ENCODE assay signal across 9 mouse cellular contexts in the genomic region with DNA sequence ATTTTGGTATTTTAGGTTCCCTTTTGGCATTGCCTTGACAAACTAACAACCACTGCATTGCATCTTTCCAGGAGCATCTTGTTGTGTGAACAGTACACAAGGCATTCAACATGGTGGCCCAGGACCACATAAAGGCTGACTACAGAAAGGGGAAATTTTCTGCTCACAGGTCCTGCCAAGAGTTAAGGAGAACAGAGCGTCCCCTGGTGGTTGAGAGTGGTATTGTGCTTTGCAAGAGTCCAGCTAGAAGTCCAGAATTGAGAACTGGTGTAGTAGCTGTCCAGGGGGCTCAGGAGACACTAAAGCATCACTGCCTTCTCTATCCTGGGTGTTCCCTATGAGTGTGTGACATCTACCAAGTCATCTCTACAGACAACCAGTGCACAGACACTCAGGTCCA. TPM values are rescaled to one million over a fixed set of nuclear protein-coding genes. Genes with fewer than 3 reads are reported as not detected.
DNase-seq lines count a peak whose midpoint lies in the region; ATAC-seq and TF ChIP-seq lines count a peak whose summit lies in the region.
"Had no signal": no experiment of that assay in that cellular context is flagged by ENCODE, and none has a peak within 500 bp of the region (broad histone marks: within the 10 kb centered on the region; RNA-seq: fewer than 3 reads in every experiment).

No protein-coding gene starts in this region.

- TF ChIP-seq EP300 in liver, embryonic 14.5 days (IDR thresholded peaks at IDR 0.05; ENCODE audit: low read depth): no peak
- TF ChIP-seq EP300 in stomach, postnatal 0 days (optimal IDR thresholded peaks at IDR 0.05): no peak

- no peak for TF ChIP-seq CTCF in thymus, adult 2 months (IDR thresholded peaks at IDR 0.05; ENCODE audit: borderline replicate concordance, control insufficient read depth, extremely low read depth, insufficient read depth, low read length, poor library complexity)
- peak; percentile 91 for TF ChIP-seq CTCF in liver, embryonic 14.5 days (IDR thresholded peaks at IDR 0.05; ENCODE audit: low read depth)
- TF ChIP-seq CTCF in stomach, postnatal 0 days (IDR thresholded peaks at IDR 0.05; ENCODE audit: low read depth): peak; percentile 87

- H3K9me3 ChIP-seq in heart, embryonic 11.5 days (replicated peaks; ENCODE audit: control insufficient read depth, low read length): no peaks in the 10 kb centered on the region
- no peaks in the 10 kb centered on the region for H3K9me3 ChIP-seq in liver, embryonic 14.5 days (ENCODE audit: control insufficient read depth, low read length)
- no peaks in the 10 kb centered on the region for H3K9me3 ChIP-seq in stomach, postnatal 0 days (ENCODE audit: control insufficient read depth, low read length)
- H3K9me3 ChIP-seq: limb, embryonic 12.5 days had no signal

- no peaks in the 10 kb centered on the region for H3K36me3 ChIP-seq in heart, embryonic 11.5 days (ENCODE audit: control insufficient read depth, insufficient read depth, low read length)
- H3K36me3 ChIP-seq in thymus, adult 2 months (ENCODE audit: control insufficient read depth, insufficient read depth, low read length): no peaks in the 10 kb centered on the region
- H3K36me3 ChIP-seq in liver, embryonic 14.5 days (replicated peaks; ENCODE audit: control insufficient read depth, insufficient read depth, low read depth): no peaks in the 10 kb centered on the region
- H3K36me3 ChIP-seq in stomach, postnatal 0 days (ENCODE audit: control insufficient read depth, insufficient read depth, low read length): no peaks in the 10 kb centered on the region
- H3K36me3 ChIP-seq: limb, embryonic 12.5 days had no signal

- DNase-seq in heart, adult 18-20 months: peak; percentile 5 to 39
- peak; percentile 20 for DNase-seq in thymus, adult 2 months
- no peak for DNase-seq in thymus, adult 18-20 months
- peak; percentile 39 for DNase-seq in c-Kit-positive CD71-negative TER-119-negative erythroid progenitor cells, embryonic 14.5 days (ENCODE audit: low read depth)
- peak; percentile 7 to 18 (median 10) for DNase-seq in liver, embryonic 14.5 days (ENCODE audit: low read depth in 3 of 3, low spot score in 3 of 3)
- DNase-seq in stomach, postnatal 0 days (ENCODE audit: low spot score): peak; percentile 75

- no peak overlapping the region for H3K27ac ChIP-seq in heart, embryonic 11.5 days (ENCODE audit: low read depth, low read length)
- H3K27ac ChIP-seq in thymus, adult 2 months (ENCODE audit: control insufficient read depth, insufficient read depth, low read length): no peak overlapping the region
- no peak overlapping the region for H3K27ac ChIP-seq in liver, embryonic 14.5 days
- H3K27ac ChIP-seq in stomach, postnatal 0 days (replicated peaks): no peak overlapping the region
- H3K27ac ChIP-seq: limb, embryonic 12.5 days had no signal

- H3K4me2 ChIP-seq in heart, embryonic 11.5 days: no peak overlapping the region
- H3K4me2 ChIP-seq in liver, embryonic 14.5 days (ENCODE audit: low read depth): no peak overlapping the region
- H3K4me2 ChIP-seq in stomach, postnatal 0 days (replicated peaks; ENCODE audit: low read depth): no peak overlapping the region
- H3K4me2 ChIP-seq: limb, embryonic 12.5 days had no signal

- 4% methylated on average over 1 of the region's 1 CpGs for WGBS in heart, embryonic 11.5 days (ENCODE audit: insufficient replicate concordance)
- WGBS in thymus, adult 2 months: 3% methylated on average over 1 of the region's 1 CpGs
- 0% methylated on average over 1 of the region's 1 CpGs for WGBS in liver, embryonic 14.5 days (ENCODE audit: insufficient replicate concordance)
- WGBS in stomach, postnatal 0 days: 8% methylated on average over 1 of the region's 1 CpGs

- H3K9ac ChIP-seq in heart, embryonic 11.5 days (ENCODE audit: low read depth, low read length): no peak overlapping the region
- H3K9ac ChIP-seq in liver, embryonic 14.5 days (replicated peaks): no peak overlapping the region
- no peak overlapping the region for H3K9ac ChIP-seq in stomach, postnatal 0 days (ENCODE audit: low read length)
- H3K9ac ChIP-seq: limb, embryonic 12.5 days had no signal

- ATAC-seq in heart, embryonic 11.5 days (replicated peaks; ENCODE audit: insufficient number of reproducible peaks, low FRiP score, low TSS enrichment): no peak
- ATAC-seq in granulocyte monocyte progenitor cell, adult 5-6 weeks (replicated peaks; ENCODE audit: poor library complexity, severe bottlenecking): peak; percentile 40
- no peak for ATAC-seq in liver, embryonic 14.5 days (ENCODE audit: insufficient read depth)
- no peak for ATAC-seq in stomach, postnatal 0 days (ENCODE audit: low FRiP score, low TSS enrichment)

- no peak for TF ChIP-seq POLR2A in thymus, adult 2 months (IDR thresholded peaks at IDR 0.05; ENCODE audit: control insufficient read depth, extremely low read depth, insufficient read depth, low read length, poor library complexity)

- H3K4me1 ChIP-seq in heart, embryonic 11.5 days (ENCODE audit: control insufficient read depth, insufficient read depth, low read length): no peaks in the 10 kb centered on the region
- H3K4me1 ChIP-seq in thymus, adult 2 months (replicated peaks; ENCODE audit: control insufficient read depth, insufficient read depth, low read length): no peaks in the 10 kb centered on the region
- H3K4me1 ChIP-seq in liver, embryonic 14.5 days (replicated peaks; ENCODE audit: control insufficient read depth in 2 of 2, insufficient read depth in 2 of 2, low read length in 1 of 2): no peaks in the 10 kb centered on the region
- no peaks in the 10 kb centered on the region for H3K4me1 ChIP-seq in stomach, postnatal 0 days (replicated peaks; ENCODE audit: control insufficient read depth, insufficient read depth)
- H3K4me1 ChIP-seq: limb, embryonic 12.5 days had no signal

- no peak overlapping the region for H3K4me3 ChIP-seq in heart, embryonic 11.5 days (ENCODE audit: low read depth, low read length)
- no peak overlapping the region for H3K4me3 ChIP-seq in thymus, adult 2 months (ENCODE audit: control insufficient read depth, insufficient read depth, low read length)
- no peak overlapping the region for H3K4me3 ChIP-seq in liver, embryonic 14.5 days (ENCODE audit: insufficient read depth in 1 of 2, low read depth in 2 of 2, low read length in 2 of 2)
- no peak overlapping the region for H3K4me3 ChIP-seq in stomach, postnatal 0 days (ENCODE audit: low read depth, low read length)
- H3K4me3 ChIP-seq: limb, embryonic 12.5 days had no signal

- no peaks in the 10 kb centered on the region for H3K27me3 ChIP-seq in heart, embryonic 11.5 days (ENCODE audit: control insufficient read depth, insufficient read depth, low read length)
- H3K27me3 ChIP-seq in thymus, adult 2 months (ENCODE audit: control insufficient read depth, insufficient read depth, low read length): no peaks in the 10 kb centered on the region
- no peaks in the 10 kb centered on the region for H3K27me3 ChIP-seq in liver, embryonic 14.5 days (ENCODE audit: control insufficient read depth, insufficient read depth, low read length)
- H3K27me3 ChIP-seq in stomach, postnatal 0 days (ENCODE audit: control insufficient read depth, insufficient read depth, low read length): no peaks in the 10 kb centered on the region

RNA-seq across cellular contexts. Expression of a gene that starts 49.0 kb away (rescaled TPM):
- under 1 TPM; 0.20 to 0.41 TPM for total RNA-seq in heart, adult 18-20 months (2021)
- polyA plus RNA-seq in heart, embryonic 11.5 days (2014; fragmentation: Nextera tagmentation; extraction: Ambion mirVana): 0.16 and 0.17 TPM in 2 replicates
- 0.75 and 0.94 TPM in 2 replicates for polyA plus RNA-seq in thymus, adult 2 months (2012; rRNA removed)
- total RNA-seq in granulocyte monocyte progenitor cell, adult 5-6 weeks (2014; fragmentation: Nextera tagmentation): not detected in 2 replicates
- total RNA-seq in granulocyte monocyte progenitor cell, adult 5-6 weeks (2017): not detected in 2 replicates
- 2.4 and 3.4 TPM in 2 replicates for polyA plus RNA-seq in liver, embryonic 14.5 days (2012; rRNA removed)
- polyA plus RNA-seq in liver, embryonic 14.5 days (2014; fragmentation: Nextera tagmentation; extraction: Ambion mirVana): 1.5 and 1.7 TPM in 2 replicates
- 25.1 and 25.8 TPM in 2 replicates for polyA plus RNA-seq in stomach, postnatal 0 days (2015; fragmentation: Nextera tagmentation; extraction: Ambion mirVana)

Comparison
In these comparisons a context has a peak if more than half of its experiments do, and no peak if none do; other contexts are left out.
1. DNase-seq: peak in heart, adult 18-20 months (2 of 2), thymus, adult 2 months (single experiment), c-Kit-positive CD71-negative TER-119-negative erythroid progenitor cells, embryonic 14.5 days (single experiment), liver, embryonic 14.5 days (3 of 3) and stomach, postnatal 0 days (single experiment); none in thymus, adult 18-20 months (0 of 2).